Mouse (Mus musculus) gonadal fat pad, adult 2 months (tissue): ENCODE measurements at regions not wholly inside any gene's neighbourhood (a gene's known extent, or its start where the extent isn't known, plus 50 kb on each side); places are given as distances from the start of the nearest gene placed in this dataset.

Experiments
- DNase-seq: peaks from one replicate; pipeline ENCODE4 v3.0.0-alpha.2; 2012; ENCODE audit warnings: low read depth

GRCm38 (mm10) chr9:84408260-84409203, 483.6 kb downstream of the Bckdhb start:
- no peak for DNase-seq
